Mouse (Mus musculus): ENCODE measurements around the gene Dapk1. TPM values are rescaled to one million over a fixed set of nuclear protein-coding genes. Genes with fewer than 3 reads are reported as not detected.

Gene Dapk1
- polyA plus RNA-seq, 1 experiment = 21.5 TPM

DNA sequence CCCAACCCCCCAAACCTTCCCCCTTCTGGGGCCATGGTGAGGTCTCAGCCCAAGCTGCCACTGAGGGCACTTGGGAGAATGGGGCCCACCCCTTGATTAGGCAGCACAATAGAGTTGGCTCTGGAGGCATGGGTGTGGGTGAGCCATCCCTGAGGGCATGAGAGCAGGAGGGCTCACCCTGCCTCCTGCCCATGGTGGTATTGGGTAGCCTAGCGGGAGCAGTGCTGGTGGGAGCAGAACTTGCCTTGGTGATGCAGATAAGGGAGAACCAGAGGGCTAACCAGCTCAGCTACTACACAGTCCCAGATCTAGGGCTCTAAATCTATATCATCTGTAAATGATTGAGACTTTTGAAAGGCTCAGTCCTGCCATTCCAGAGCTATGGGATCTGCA lies 32.2 kb upstream of the Dapk1 start:
- TF ChIP-seq POLR2A (IDR thresholded peaks at IDR 0.05; ENCODE audit: low read depth, low read length) (no peak), CTCF (IDR thresholded peaks at IDR 0.05; ENCODE audit: extremely low read depth, insufficient read depth, insufficient read length, insufficient replicate concordance) (no peak)
- H3K4me3 ChIP-seq (ENCODE audit: extremely low read depth, insufficient read depth, insufficient read length) = no peak overlapping the region
- no peak for DNase-seq (ENCODE audit: low read depth in 1 of 2, low spot score in 2 of 2)
- H3K27me3 ChIP-seq (ENCODE audit: control insufficient read depth, insufficient read depth, low read length) = no peaks in the 10 kb centered on the region
- H3K4me1 ChIP-seq (ENCODE audit: control insufficient read depth, insufficient read depth, insufficient read length) = no peaks in the 10 kb centered on the region
- H3K27ac ChIP-seq (ENCODE audit: insufficient read depth, low read length) = no peak overlapping the region
- WGBS = 100% methylated on average over 1 of the region's 1 CpGs
- no peaks in the 10 kb centered on the region for H3K36me3 ChIP-seq (ENCODE audit: control insufficient read depth, insufficient read depth, low read length)

DNA sequence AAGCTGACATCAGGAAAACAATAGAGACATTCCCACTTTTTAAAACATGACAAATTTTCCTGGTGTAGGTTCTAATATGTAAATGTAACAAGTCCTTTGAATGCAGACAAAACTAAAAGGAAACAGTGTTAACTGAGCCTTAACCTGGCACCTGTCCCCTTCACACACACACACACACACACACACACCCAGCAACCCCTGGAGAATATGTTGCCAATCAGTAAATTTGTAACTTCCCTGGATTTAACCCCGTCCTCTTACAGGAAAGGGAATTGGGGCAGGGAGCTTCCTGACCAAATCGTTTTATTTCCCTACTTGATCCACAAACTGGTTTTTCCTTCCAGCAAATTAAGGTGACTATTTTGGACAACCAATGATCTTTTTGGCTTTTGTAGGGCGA lies 28.2 kb upstream of the Dapk1 start:
- Histone ChIP-seq H3K27me3 (ENCODE audit: control insufficient read depth, insufficient read depth, low read length) (no peaks in the 10 kb centered on the region), H3K27ac (ENCODE audit: insufficient read depth, low read length) (no peak overlapping the region), H3K36me3 (ENCODE audit: control insufficient read depth, insufficient read depth, low read length) (no peaks in the 10 kb centered on the region), H3K4me3 (ENCODE audit: extremely low read depth, insufficient read depth, insufficient read length) (no peak overlapping the region), H3K4me1 (ENCODE audit: control insufficient read depth, insufficient read depth, insufficient read length) (no peaks in the 10 kb centered on the region)
- DNase-seq (ENCODE audit: low read depth in 1 of 2, low spot score in 2 of 2) = no peak
- 73% methylated on average over 3 of the region's 3 CpGs for WGBS
- TF ChIP-seq CTCF (IDR thresholded peaks at IDR 0.05; ENCODE audit: extremely low read depth, insufficient read depth, insufficient read length, insufficient replicate concordance) = no peak
- TF ChIP-seq POLR2A (IDR thresholded peaks at IDR 0.05; ENCODE audit: low read depth, low read length) = no peak

DNA sequence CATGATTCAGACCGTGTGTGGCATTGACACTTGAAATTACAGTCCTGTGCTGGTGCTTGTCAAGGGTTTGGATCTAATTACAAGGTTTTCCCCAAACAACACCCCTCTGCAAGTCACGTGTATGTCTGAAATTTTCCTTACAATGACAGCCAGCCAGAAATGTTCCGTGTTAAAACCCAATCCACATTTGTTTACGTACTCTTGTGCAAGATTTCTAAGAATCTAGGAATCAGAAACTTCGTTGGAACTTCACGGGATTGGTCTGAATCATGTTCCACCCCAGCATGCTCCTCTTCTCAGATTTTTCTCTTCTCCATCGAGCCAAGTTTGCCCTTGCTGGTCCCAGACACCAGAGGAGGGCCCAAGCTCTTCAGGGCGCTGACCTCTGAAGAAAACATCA lies 27.8 kb upstream of the Dapk1 start:
- Histone ChIP-seq H3K27me3 (ENCODE audit: control insufficient read depth, insufficient read depth, low read length) (no peaks in the 10 kb centered on the region), H3K4me3 (ENCODE audit: extremely low read depth, insufficient read depth, insufficient read length) (no peak overlapping the region), H3K36me3 (ENCODE audit: control insufficient read depth, insufficient read depth, low read length) (no peaks in the 10 kb centered on the region), H3K4me1 (ENCODE audit: control insufficient read depth, insufficient read depth, insufficient read length) (no peaks in the 10 kb centered on the region), H3K27ac (ENCODE audit: insufficient read depth, low read length) (no peak overlapping the region)
- no peak for TF ChIP-seq CTCF (IDR thresholded peaks at IDR 0.05; ENCODE audit: extremely low read depth, insufficient read depth, insufficient read length, insufficient replicate concordance)
- TF ChIP-seq POLR2A (IDR thresholded peaks at IDR 0.05; ENCODE audit: low read depth, low read length) = no peak
- 85% methylated on average over 8 of the region's 8 CpGs for WGBS
- no peak for DNase-seq (ENCODE audit: low read depth in 1 of 2, low spot score in 2 of 2)

DNA sequence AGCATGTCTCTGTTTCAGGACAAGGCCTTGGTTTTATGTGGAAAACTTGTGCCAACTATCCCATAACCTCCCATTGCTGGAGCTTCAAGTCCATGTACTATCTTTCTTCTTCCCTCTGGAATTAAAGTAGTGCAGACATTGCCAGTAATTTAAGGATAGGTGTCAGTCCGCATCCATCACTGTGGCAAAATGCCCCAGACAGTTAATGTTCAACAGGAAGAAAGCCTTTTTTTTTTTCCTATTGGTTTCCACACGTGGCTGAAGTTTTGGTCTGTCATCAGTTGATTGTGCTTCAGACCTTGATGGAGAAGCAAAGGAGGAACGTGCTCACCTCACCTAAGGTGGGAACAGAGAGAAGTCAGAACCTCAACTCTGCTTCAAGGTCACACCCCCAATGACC lies 23.2 kb upstream of the Dapk1 start:
- Histone ChIP-seq H3K27me3 (ENCODE audit: control insufficient read depth, insufficient read depth, low read length) (no peaks in the 10 kb centered on the region), H3K4me1 (ENCODE audit: control insufficient read depth, insufficient read depth, insufficient read length) (no peaks in the 10 kb centered on the region), H3K27ac (ENCODE audit: insufficient read depth, low read length) (no peak overlapping the region), H3K36me3 (ENCODE audit: control insufficient read depth, insufficient read depth, low read length) (no peaks in the 10 kb centered on the region), H3K4me3 (ENCODE audit: extremely low read depth, insufficient read depth, insufficient read length) (no peak overlapping the region)
- DNase-seq (ENCODE audit: low read depth in 1 of 2, low spot score in 2 of 2) = no peak
- 71% methylated on average over 3 of the region's 3 CpGs for WGBS
- TF ChIP-seq POLR2A (IDR thresholded peaks at IDR 0.05; ENCODE audit: low read depth, low read length) (no peak), CTCF (IDR thresholded peaks at IDR 0.05; ENCODE audit: extremely low read depth, insufficient read depth, insufficient read length, insufficient replicate concordance) (no peak)

DNA sequence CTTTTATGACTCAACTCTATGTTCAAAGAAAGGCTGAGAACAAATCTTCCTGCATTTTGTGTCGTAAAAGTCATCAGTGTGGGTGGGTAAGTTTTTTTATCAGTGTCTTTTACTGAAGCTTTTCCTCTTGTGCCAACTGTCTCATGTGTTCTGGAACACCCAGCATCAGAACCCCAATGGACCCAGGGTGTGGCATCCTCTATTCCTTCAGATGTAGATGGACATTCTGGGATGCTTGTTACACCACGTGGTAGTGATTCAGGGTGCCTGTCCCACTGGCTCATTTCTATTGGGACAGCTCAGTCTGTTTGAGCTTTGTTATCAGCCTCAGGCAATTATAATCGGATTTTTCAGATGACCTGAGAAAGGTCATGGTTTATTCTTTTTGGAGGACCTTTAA lies 6.9 kb upstream of the Dapk1 start:
- Histone ChIP-seq H3K36me3 (ENCODE audit: control insufficient read depth, insufficient read depth, low read length) (no peaks in the 10 kb centered on the region), H3K27me3 (ENCODE audit: control insufficient read depth, insufficient read depth, low read length) (no peaks in the 10 kb centered on the region), H3K4me1 (ENCODE audit: control insufficient read depth, insufficient read depth, insufficient read length) (no peaks in the 10 kb centered on the region), H3K27ac (ENCODE audit: insufficient read depth, low read length) (no peak overlapping the region), H3K4me3 (ENCODE audit: extremely low read depth, insufficient read depth, insufficient read length) (no peak overlapping the region)
- TF ChIP-seq POLR2A (IDR thresholded peaks at IDR 0.05; ENCODE audit: low read depth, low read length) = no peak
- no peak for TF ChIP-seq CTCF (IDR thresholded peaks at IDR 0.05; ENCODE audit: extremely low read depth, insufficient read depth, insufficient read length, insufficient replicate concordance)
- no peak for DNase-seq (ENCODE audit: low read depth in 1 of 2, low spot score in 2 of 2)
- 71% methylated on average over 3 of the region's 3 CpGs for WGBS

DNA sequence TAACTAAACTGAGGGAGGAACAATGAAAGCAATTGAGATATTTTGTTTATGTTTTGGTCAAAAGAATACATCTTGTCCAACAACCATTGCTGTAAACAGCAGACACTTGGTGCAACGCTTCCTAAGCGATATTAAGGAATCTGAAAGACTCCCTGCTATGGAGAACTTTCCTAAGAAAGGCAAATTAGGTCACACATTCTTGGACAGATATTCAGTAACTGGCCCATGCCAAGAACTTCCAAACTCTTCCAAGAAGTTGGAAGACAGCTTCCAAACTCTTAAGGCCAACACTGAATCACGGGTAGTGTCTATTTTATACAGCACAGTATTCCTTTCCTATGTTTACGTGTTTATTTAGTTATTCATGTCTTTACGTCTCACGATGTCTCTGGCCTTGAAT lies 6.2 kb upstream of the Dapk1 start:
- DNase-seq (ENCODE audit: low read depth in 1 of 2, low spot score in 2 of 2) = no peak
- Histone ChIP-seq H3K27ac (ENCODE audit: insufficient read depth, low read length) (no peak overlapping the region), H3K4me3 (ENCODE audit: extremely low read depth, insufficient read depth, insufficient read length) (no peak overlapping the region), H3K4me1 (ENCODE audit: control insufficient read depth, insufficient read depth, insufficient read length) (no peaks in the 10 kb centered on the region), H3K36me3 (ENCODE audit: control insufficient read depth, insufficient read depth, low read length) (no peaks in the 10 kb centered on the region), H3K27me3 (ENCODE audit: control insufficient read depth, insufficient read depth, low read length) (no peaks in the 10 kb centered on the region)
- TF ChIP-seq CTCF (IDR thresholded peaks at IDR 0.05; ENCODE audit: extremely low read depth, insufficient read depth, insufficient read length, insufficient replicate concordance) (no peak), POLR2A (IDR thresholded peaks at IDR 0.05; ENCODE audit: low read depth, low read length) (no peak)
- WGBS = 86% methylated on average over 6 of the region's 6 CpGs

DNA sequence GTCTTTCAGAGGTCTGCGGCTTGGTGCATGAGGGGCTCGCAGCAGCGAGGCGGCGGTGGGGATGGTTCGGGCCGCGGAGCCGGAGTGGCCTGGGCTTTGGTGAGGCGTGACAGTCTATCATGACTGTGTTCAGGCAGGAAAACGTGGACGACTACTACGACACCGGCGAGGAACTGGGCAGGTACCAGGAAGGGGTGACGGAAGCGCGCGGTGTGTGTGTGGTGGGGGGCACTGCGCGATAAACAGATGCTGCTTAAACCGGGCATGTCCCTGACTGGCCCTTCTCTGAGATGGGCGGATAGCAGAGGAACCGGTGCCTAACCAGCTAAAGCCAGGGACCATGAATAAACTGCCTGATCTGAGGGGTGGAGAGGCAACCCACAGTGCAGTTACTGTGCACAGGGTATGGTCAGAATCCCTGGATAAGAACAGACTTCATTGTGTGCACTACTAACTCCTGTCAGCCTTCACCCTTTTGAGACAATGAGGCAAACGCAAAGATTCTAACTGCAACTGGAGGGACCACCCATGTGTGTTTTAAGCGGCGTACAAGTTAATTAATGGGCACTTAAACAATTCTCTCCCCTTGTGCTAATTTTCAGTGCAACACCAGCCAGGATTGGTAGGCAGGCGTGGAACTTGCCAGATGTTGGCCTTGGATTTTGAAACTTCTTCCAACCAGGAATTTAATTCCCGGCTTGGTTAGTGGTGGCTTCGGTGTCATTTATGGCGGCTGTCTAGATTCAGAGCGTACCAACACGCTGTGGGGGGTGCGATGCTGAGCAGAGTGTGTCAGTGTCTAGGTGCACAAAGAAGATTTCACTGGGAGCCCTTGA lies 887 bp downstream of the Dapk1 start:
- Histone ChIP-seq H3K4me3 (ENCODE audit: extremely low read depth, insufficient read depth, insufficient read length) (peak overlapping the region; percentile 47), H3K36me3 (ENCODE audit: control insufficient read depth, insufficient read depth, low read length) (no peaks in the 10 kb centered on the region), H3K27ac (ENCODE audit: insufficient read depth, low read length) (no peak overlapping the region), H3K27me3 (ENCODE audit: control insufficient read depth, insufficient read depth, low read length) (peaks cover 4% of the 10 kb centered on the region; the same call in 1 of the 2 replicates), H3K4me1 (ENCODE audit: control insufficient read depth, insufficient read depth, insufficient read length) (no peaks in the 10 kb centered on the region)
- DNase-seq (ENCODE audit: low read depth in 1 of 2, low spot score in 2 of 2) = no peak
- TF ChIP-seq CTCF (IDR thresholded peaks at IDR 0.05; ENCODE audit: extremely low read depth, insufficient read depth, insufficient read length, insufficient replicate concordance) (no peak), POLR2A (IDR thresholded peaks at IDR 0.05; ENCODE audit: low read depth, low read length) (no peak)
- 25% methylated on average over 34 of the region's 34 CpGs for whole genome bisulfite sequencing

All from spleen, adult 2 months (tissue).